Mouse (Mus musculus): Measurements from ENCODE around the gene Gzf1. TPM values are rescaled to one million over a fixed set of nuclear protein-coding genes. Genes with fewer than 3 reads are reported as not detected.
A peak's percentile ranks its signal among the peaks of the same experiment; 100 is the strongest.

Gene Gzf1
- 8.0 and 9.4 TPM in 2 replicates for polyA plus RNA-seq (2015; fragmentation: Nextera tagmentation; extraction: Ambion mirVana)

- 0% methylated on average over 39 of the region's 39 CpGs for WGBS
- peaks cover 11% of the 10 kb centered on the region for H3K36me3 ChIP-seq (ENCODE audit: control insufficient read depth, insufficient read depth, low read length)
These were observed at the start of gene Gzf1 for GRCm38 (mm10) chr2:148680775-148681291. Gene Gzf1 (plus strand): TSS chr2:148681023.

GRCm38 (mm10) chr2:148631602-148632001 lies 49.2 kb upstream of the Gzf1 start:
- no peak overlapping the region for H3K4me2 ChIP-seq (replicated peaks; ENCODE audit: low read depth)
- no peaks in the 10 kb centered on the region for H3K4me1 ChIP-seq (replicated peaks; ENCODE audit: control insufficient read depth, insufficient read depth)
- H3K27ac ChIP-seq (replicated peaks) = 0 out of 2 replicates have a peak overlapping the region, but pooled peaks have one; percentile 41
- TF ChIP-seq EP300 (optimal IDR thresholded peaks at IDR 0.05) = no peak
- no peaks in the 10 kb centered on the region for H3K36me3 ChIP-seq (ENCODE audit: control insufficient read depth, insufficient read depth, low read length)
- no peak for DNase-seq (ENCODE audit: low spot score)
- H3K4me3 ChIP-seq (ENCODE audit: low read depth, low read length) = no peak overlapping the region
- ATAC-seq (ENCODE audit: low FRiP score, low TSS enrichment) = no peak
- WGBS = 80% methylated on average over 3 of the region's 3 CpGs
- H3K9me3 ChIP-seq (ENCODE audit: control insufficient read depth, low read length) = no peaks in the 10 kb centered on the region
- H3K9ac ChIP-seq (ENCODE audit: low read length) = no peak overlapping the region
- H3K27me3 ChIP-seq (ENCODE audit: control insufficient read depth, insufficient read depth, low read length) = no peaks in the 10 kb centered on the region

More at GRCm38 (mm10) chr2:148680775-148681291, at the start of gene Gzf1:
- peak within 1 kb of the TSS; percentile 77 for H3K4me3 ChIP-seq (ENCODE audit: low read depth, low read length)
- peak; percentile 94 for ATAC-seq (ENCODE audit: low FRiP score, low TSS enrichment)
- peaks cover 7% of the 10 kb centered on the region for H3K4me1 ChIP-seq (replicated peaks; ENCODE audit: control insufficient read depth, insufficient read depth)
- DNase-seq (ENCODE audit: low spot score) = peak; percentile 99
- H3K9ac ChIP-seq (ENCODE audit: low read length) = peak within 1 kb of the TSS; percentile 85
- no peaks in the 10 kb centered on the region for H3K27me3 ChIP-seq (ENCODE audit: control insufficient read depth, insufficient read depth, low read length)
- TF ChIP-seq CTCF (IDR thresholded peaks at IDR 0.05; ENCODE audit: low read depth) = peak; percentile 53
- no peak for TF ChIP-seq EP300 (optimal IDR thresholded peaks at IDR 0.05)
- no peaks in the 10 kb centered on the region for H3K9me3 ChIP-seq (ENCODE audit: control insufficient read depth, low read length)
- H3K27ac ChIP-seq (replicated peaks) = peak within 1 kb of the TSS; percentile 96
- peak within 1 kb of the TSS; percentile 90 for H3K4me2 ChIP-seq (replicated peaks; ENCODE audit: low read depth)

- Histone ChIP-seq H3K4me3 (ENCODE audit: low read depth, low read length) (no peak overlapping the region), H3K9ac (ENCODE audit: low read length) (no peak overlapping the region), H3K36me3 (ENCODE audit: control insufficient read depth, insufficient read depth, low read length) (no peaks in the 10 kb centered on the region), H3K4me1 (replicated peaks; ENCODE audit: control insufficient read depth, insufficient read depth) (no peaks in the 10 kb centered on the region), H3K9me3 (ENCODE audit: control insufficient read depth, low read length) (no peaks in the 10 kb centered on the region), H3K27ac (replicated peaks) (no peak overlapping the region), H3K4me2 (replicated peaks; ENCODE audit: low read depth) (no peak overlapping the region), H3K27me3 (ENCODE audit: control insufficient read depth, insufficient read depth, low read length) (no peaks in the 10 kb centered on the region)
- TF ChIP-seq CTCF (IDR thresholded peaks at IDR 0.05; ENCODE audit: low read depth) (no peak), EP300 (optimal IDR thresholded peaks at IDR 0.05) (no peak)
- ATAC-seq (ENCODE audit: low FRiP score, low TSS enrichment) (no peak), DNase-seq (ENCODE audit: low spot score) (no peak)
- 87% methylated on average over 4 of the region's 4 CpGs for WGBS
These were observed 46.4 kb upstream of the Gzf1 start for GRCm38 (mm10) chr2:148634466-148634865.

- ATAC-seq (ENCODE audit: low FRiP score, low TSS enrichment) (no peak), DNase-seq (ENCODE audit: low spot score) (no peak)
- TF ChIP-seq CTCF (IDR thresholded peaks at IDR 0.05; ENCODE audit: low read depth) = no peak
- TF ChIP-seq EP300 (optimal IDR thresholded peaks at IDR 0.05) = no peak
- Histone ChIP-seq H3K4me1 (replicated peaks; ENCODE audit: control insufficient read depth, insufficient read depth) (no peaks in the 10 kb centered on the region), H3K9me3 (ENCODE audit: control insufficient read depth, low read length) (no peaks in the 10 kb centered on the region), H3K4me3 (ENCODE audit: low read depth, low read length) (no peak overlapping the region), H3K9ac (ENCODE audit: low read length) (no peak overlapping the region), H3K4me2 (replicated peaks; ENCODE audit: low read depth) (no peak overlapping the region), H3K36me3 (ENCODE audit: control insufficient read depth, insufficient read depth, low read length) (no peaks in the 10 kb centered on the region), H3K27me3 (ENCODE audit: control insufficient read depth, insufficient read depth, low read length) (no peaks in the 10 kb centered on the region), H3K27ac (replicated peaks) (no peak overlapping the region)
- WGBS = 60% methylated on average over 1 of the region's 1 CpGs
These were observed 38.0 kb upstream of the Gzf1 start for GRCm38 (mm10) chr2:148642610-148643370.

GRCm38 (mm10) chr2:148644421-148645000 lies 36.3 kb upstream of the Gzf1 start:
- TF ChIP-seq EP300 (optimal IDR thresholded peaks at IDR 0.05) = no peak
- no peak for TF ChIP-seq CTCF (IDR thresholded peaks at IDR 0.05; ENCODE audit: low read depth)
- Histone ChIP-seq H3K36me3 (ENCODE audit: control insufficient read depth, insufficient read depth, low read length) (no peaks in the 10 kb centered on the region), H3K9me3 (ENCODE audit: control insufficient read depth, low read length) (no peaks in the 10 kb centered on the region), H3K27me3 (ENCODE audit: control insufficient read depth, insufficient read depth, low read length) (no peaks in the 10 kb centered on the region), H3K4me2 (replicated peaks; ENCODE audit: low read depth) (no peak overlapping the region), H3K4me3 (ENCODE audit: low read depth, low read length) (no peak overlapping the region), H3K9ac (ENCODE audit: low read length) (no peak overlapping the region), H3K27ac (replicated peaks) (no peak overlapping the region), H3K4me1 (replicated peaks; ENCODE audit: control insufficient read depth, insufficient read depth) (no peaks in the 10 kb centered on the region)
- 71% methylated on average over 6 of the region's 6 CpGs for WGBS
- ATAC-seq (ENCODE audit: low FRiP score, low TSS enrichment) (no peak), DNase-seq (ENCODE audit: low spot score) (no peak)

Data from stomach, postnatal 0 days (tissue).